ENCODE assay signal across 28 mouse cellular contexts in genomic region chr9:6927399-6928035, GRCm38 (mm10).
DNase-seq lines count a peak whose midpoint lies in the region; ATAC-seq and TF ChIP-seq lines count a peak whose summit lies in the region.
"Had no signal": no experiment of that assay in that cellular context is flagged by ENCODE, and none has a peak within 500 bp of the region (broad histone marks: within the 10 kb centered on the region; RNA-seq: fewer than 3 reads in every experiment).

No protein-coding gene starts in this region.

- no peak for TF ChIP-seq CTCF in Patski (IDR thresholded peaks at IDR 0.05)
- no peak for TF ChIP-seq CTCF in stomach, postnatal 0 days (IDR thresholded peaks at IDR 0.05; ENCODE audit: low read depth)

- 47% methylated on average over 1 of the region's 1 CpGs for WGBS in kidney, embryonic 16.5 days
- WGBS in kidney, embryonic 14.5 days, result 33% methylated on average over 1 of the region's 1 CpGs
- 15% methylated on average over 1 of the region's 1 CpGs for WGBS in embryonic facial prominence, embryonic 14.5 days
- 11% methylated on average over 1 of the region's 1 CpGs for WGBS in stomach, postnatal 0 days

- no peak overlapping the region for H3K4me2 ChIP-seq in kidney, embryonic 16.5 days (replicated peaks; ENCODE audit: low read depth, low read length)
- H3K4me2 ChIP-seq in kidney, embryonic 14.5 days (replicated peaks; ENCODE audit: low read depth, low read length), result no peak overlapping the region
- no peak overlapping the region for H3K4me2 ChIP-seq in embryonic facial prominence, embryonic 14.5 days (ENCODE audit: low read depth, low read length)
- H3K4me2 ChIP-seq in stomach, postnatal 0 days (replicated peaks; ENCODE audit: low read depth), result no peak overlapping the region
- H3K4me2 ChIP-seq: heart, embryonic 13.5 days; hindbrain, embryonic 12.5 days; liver, embryonic 13.5 days; midbrain, embryonic 13.5 days had no signal

- no peak overlapping the region for H3K4me3 ChIP-seq in kidney, embryonic 16.5 days (ENCODE audit: low read length)
- H3K4me3 ChIP-seq in kidney, embryonic 14.5 days (ENCODE audit: low read length), result no peak overlapping the region
- H3K4me3 ChIP-seq in embryonic facial prominence, embryonic 14.5 days (ENCODE audit: low read depth, low read length), result no peak overlapping the region
- H3K4me3 ChIP-seq in stomach, postnatal 0 days (ENCODE audit: low read depth, low read length), result no peak overlapping the region
- H3K4me3 ChIP-seq: forebrain, embryonic 10.5 days; heart, embryonic 13.5 days; hindbrain, embryonic 12.5 days; liver, embryonic 13.5 days; megakaryocyte, embryonic 14.5 days; midbrain, embryonic 13.5 days had no signal

- in situ Hi-C loops in Patski (cut with MboI; ENCODE audit: low pct_unique_long_range_greater_than_20kb), result no loop called here

- no peaks in the 10 kb centered on the region for H3K4me1 ChIP-seq in kidney, embryonic 16.5 days (ENCODE audit: insufficient read depth, low read length)
- H3K4me1 ChIP-seq in kidney, embryonic 14.5 days (ENCODE audit: control insufficient read depth, insufficient read depth, low read length), result no peaks in the 10 kb centered on the region
- H3K4me1 ChIP-seq in embryonic facial prominence, embryonic 14.5 days (ENCODE audit: control insufficient read depth, insufficient read depth, low read length), result no peaks in the 10 kb centered on the region
- H3K4me1 ChIP-seq in stomach, postnatal 0 days (replicated peaks; ENCODE audit: control insufficient read depth, insufficient read depth), result no peaks in the 10 kb centered on the region
- H3K4me1 ChIP-seq: forebrain, embryonic 10.5 days; heart, embryonic 13.5 days; hindbrain, embryonic 12.5 days; liver, embryonic 13.5 days; megakaryocyte, embryonic 14.5 days; midbrain, embryonic 13.5 days had no signal

- POLR2A ChIA-PET in Patski (lab: Charles Lee), result no interaction called here

- CTCF ChIA-PET in Patski (lab: Charles Lee), result interaction anchor here (1.3 kb wide), 1 partner anchor 14 kb away, joined by 3 read pairs; no protein-coding TSS in a partner anchor

- no peak overlapping the region for H3K27ac ChIP-seq in kidney, embryonic 16.5 days (ENCODE audit: low read length)
- H3K27ac ChIP-seq in kidney, embryonic 14.5 days (ENCODE audit: low read depth, low read length), result no peak overlapping the region
- H3K27ac ChIP-seq in embryonic facial prominence, embryonic 14.5 days (replicated peaks; ENCODE audit: low read depth, low read length), result no peak overlapping the region
- no peak overlapping the region for H3K27ac ChIP-seq in stomach, postnatal 0 days (replicated peaks)
- H3K27ac ChIP-seq: forebrain, embryonic 10.5 days; heart, embryonic 13.5 days; hindbrain, embryonic 12.5 days; liver, embryonic 13.5 days; midbrain, embryonic 13.5 days had no signal

- DNase-seq in Patski (ENCODE audit: low read depth, low spot score), result no peak
- DNase-seq in embryonic facial prominence, embryonic 14.5 days (ENCODE audit: low spot score), result peak; percentile 22
- no peak for DNase-seq in stomach, postnatal 0 days (ENCODE audit: low spot score)
- DNase-seq in frontal cortex, postnatal 14 days (ENCODE audit: low spot score in 2 of 2), result no peak
- no peak for DNase-seq in left cerebral cortex, postnatal 25 days (ENCODE audit: low spot score in 2 of 2)
- DNase-seq: adrenal gland, adult 8-10 months; B cell, adult 2 months; cerebellum, adult 18-20 months; cerebellum, postnatal 14 days; gastrocnemius, postnatal 14 days; heart, postnatal 14 days; layer of hippocampus, postnatal 36 days; liver, embryonic 13.5 days; lung, adult 2 months; lung, postnatal 14 days; right cerebral cortex, adult 18-20 months; right cerebral cortex, postnatal 4 days; thymus, adult 2 months; thymus, postnatal 4 days had no signal

- TF ChIP-seq EP300 in stomach, postnatal 0 days (optimal IDR thresholded peaks at IDR 0.05), result no peak

- no peaks in the 10 kb centered on the region for H3K9me3 ChIP-seq in kidney, embryonic 16.5 days (ENCODE audit: low read length)
- H3K9me3 ChIP-seq in kidney, embryonic 14.5 days (ENCODE audit: control insufficient read depth, low read length), result no peaks in the 10 kb centered on the region
- H3K9me3 ChIP-seq in embryonic facial prominence, embryonic 14.5 days (ENCODE audit: control insufficient read depth, low read length), result no peaks in the 10 kb centered on the region
- H3K9me3 ChIP-seq in stomach, postnatal 0 days (ENCODE audit: control insufficient read depth, low read length), result no peaks in the 10 kb centered on the region
- H3K9me3 ChIP-seq: forebrain, embryonic 10.5 days; heart, embryonic 13.5 days; hindbrain, embryonic 12.5 days; liver, embryonic 13.5 days; megakaryocyte, embryonic 14.5 days; midbrain, embryonic 13.5 days had no signal

- intact Hi-C loops in left cerebral cortex, postnatal 25 days (cut with DNase I), result no loop called here

- peak; percentile 59; the same call in 1 of the 2 replicates for ATAC-seq in kidney, embryonic 16.5 days (ENCODE audit: low FRiP score, low TSS enrichment)
- ATAC-seq in kidney, embryonic 14.5 days (ENCODE audit: low FRiP score, low TSS enrichment), result no peak
- ATAC-seq in Patski, result peak; percentile 47
- ATAC-seq in embryonic facial prominence, embryonic 14.5 days (ENCODE audit: low read depth), result peak; percentile 82
- 0 out of 2 replicates have a peak, but pooled peaks have one; percentile 18 for ATAC-seq in stomach, postnatal 0 days (ENCODE audit: low FRiP score, low TSS enrichment)
- ATAC-seq: forebrain, embryonic 16.5 days; midbrain, embryonic 13.5 days had no signal

- H3K9ac ChIP-seq in kidney, embryonic 16.5 days (replicated peaks; ENCODE audit: low read length), result no peak overlapping the region
- H3K9ac ChIP-seq in kidney, embryonic 14.5 days (ENCODE audit: low read depth, low read length), result no peak overlapping the region
- H3K9ac ChIP-seq in embryonic facial prominence, embryonic 14.5 days (ENCODE audit: low read depth, low read length), result no peak overlapping the region
- H3K9ac ChIP-seq in stomach, postnatal 0 days (ENCODE audit: low read length), result no peak overlapping the region
- H3K9ac ChIP-seq: heart, embryonic 13.5 days; hindbrain, embryonic 12.5 days; liver, embryonic 13.5 days; midbrain, embryonic 13.5 days had no signal

- no peaks in the 10 kb centered on the region for H3K36me3 ChIP-seq in kidney, embryonic 16.5 days (ENCODE audit: insufficient read depth, low read length)
- 0 out of 2 replicates have a peak, but pooled peaks cover 2% of the 10 kb centered on the region for H3K36me3 ChIP-seq in kidney, embryonic 14.5 days (ENCODE audit: control insufficient read depth, insufficient read depth, low read length)
- H3K36me3 ChIP-seq in embryonic facial prominence, embryonic 14.5 days (ENCODE audit: control insufficient read depth, insufficient read depth, low read length), result 0 out of 2 replicates have a peak, but pooled peaks cover 3% of the 10 kb centered on the region
- no peaks in the 10 kb centered on the region for H3K36me3 ChIP-seq in stomach, postnatal 0 days (ENCODE audit: control insufficient read depth, insufficient read depth, low read length)
- H3K36me3 ChIP-seq: liver, embryonic 13.5 days had no signal

- H3K27me3 ChIP-seq in kidney, embryonic 16.5 days (ENCODE audit: insufficient read depth, low read length), result no peaks in the 10 kb centered on the region
- H3K27me3 ChIP-seq in kidney, embryonic 14.5 days (ENCODE audit: control insufficient read depth, insufficient read depth, low read length), result no peaks in the 10 kb centered on the region
- no peaks in the 10 kb centered on the region for H3K27me3 ChIP-seq in Patski
- no peaks in the 10 kb centered on the region for H3K27me3 ChIP-seq in embryonic facial prominence, embryonic 14.5 days (replicated peaks; ENCODE audit: control insufficient read depth, insufficient read depth, low read length)
- H3K27me3 ChIP-seq in stomach, postnatal 0 days (ENCODE audit: control insufficient read depth, insufficient read depth, low read length), result no peaks in the 10 kb centered on the region
- H3K27me3 ChIP-seq: CH12.LX; heart, embryonic 13.5 days; hindbrain, embryonic 12.5 days; liver, embryonic 13.5 days; megakaryocyte, embryonic 14.5 days; midbrain, embryonic 13.5 days had no signal
